Mouse (Mus musculus): ENCODE measurements around the gene Pdss2.
A peak's percentile ranks its signal among the peaks of the same experiment; 100 is the strongest.

Pdss2 gene

DNA sequence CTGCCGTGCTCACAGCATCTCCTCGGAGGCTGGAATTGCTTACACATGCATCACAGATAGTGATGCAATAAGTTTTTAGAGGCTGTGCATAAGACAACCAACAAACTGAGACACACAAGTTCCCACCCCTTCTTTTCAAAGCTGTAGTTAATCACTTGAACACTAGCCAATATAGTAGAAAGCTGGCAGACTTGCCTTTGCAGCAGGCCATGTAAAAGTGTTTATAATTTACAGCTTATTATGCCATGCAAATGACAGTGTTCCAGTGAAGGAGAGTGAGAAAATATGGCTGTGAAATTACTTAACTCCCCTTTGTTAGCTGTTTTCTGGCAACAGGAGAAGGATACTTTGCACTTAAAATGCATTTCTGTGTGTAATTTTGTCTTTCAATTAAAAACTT lies 90.9 kb downstream of the Pdss2 start:
- no peak for DNase-seq (ENCODE audit: low spot score)

DNA sequence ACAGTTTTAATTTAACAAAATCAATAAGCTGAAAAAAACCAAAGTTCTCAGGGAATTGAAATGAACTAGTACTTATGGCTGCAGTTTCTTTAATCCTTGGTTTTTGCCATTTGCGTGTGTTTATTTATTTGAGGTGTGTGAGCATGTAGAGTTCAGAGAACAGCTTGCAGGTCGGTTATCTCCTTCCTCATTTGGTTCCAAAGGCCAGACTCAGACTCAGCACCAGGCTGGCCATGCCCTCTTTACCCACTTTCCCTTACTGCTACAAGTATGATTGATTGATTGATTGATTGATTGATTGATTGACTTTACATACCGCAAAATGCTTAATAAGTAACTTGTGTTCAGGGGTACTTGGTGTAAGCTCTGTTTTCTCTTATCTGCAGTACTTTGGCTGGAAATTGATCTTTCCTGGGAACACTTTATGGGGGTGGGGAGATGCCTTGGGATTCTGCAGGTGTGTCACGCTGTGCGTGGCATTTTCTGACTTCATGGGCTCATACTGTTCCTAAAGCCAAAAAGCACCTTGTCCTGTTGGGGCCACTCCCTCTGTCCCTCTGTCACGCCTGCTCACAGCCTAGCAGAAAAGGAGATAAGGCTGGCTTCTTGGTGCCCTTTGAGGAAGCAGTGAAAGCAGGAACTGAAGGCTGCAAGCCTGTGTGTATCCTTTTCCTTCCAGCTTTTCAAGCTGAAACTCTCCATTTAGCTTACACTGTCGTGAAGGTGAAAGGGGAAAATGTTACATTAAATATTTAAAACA lies 91.6 kb downstream of the Pdss2 start:
- no peak for DNase-seq (ENCODE audit: low spot score)

DNA sequence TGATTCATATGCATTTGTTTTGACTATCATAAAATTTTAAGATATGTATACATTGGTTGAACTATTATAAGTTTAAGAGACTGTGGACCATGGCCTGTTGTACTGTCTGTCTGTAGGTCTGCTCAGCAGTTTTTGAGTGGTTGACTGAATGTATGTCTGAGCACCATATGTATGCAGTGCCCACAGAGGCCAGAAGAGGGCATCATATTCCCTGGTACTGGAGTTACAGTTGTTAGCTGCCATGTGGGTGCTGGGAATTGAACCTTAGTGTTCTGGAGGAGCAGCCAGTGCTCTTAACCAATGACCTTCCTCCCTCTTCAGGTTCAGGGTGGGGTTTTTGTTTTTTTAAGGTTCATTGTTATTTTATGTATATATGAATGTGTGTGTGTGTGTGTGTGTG lies 93.9 kb downstream of the Pdss2 start:
- no peak for DNase-seq (ENCODE audit: low spot score)

DNA sequence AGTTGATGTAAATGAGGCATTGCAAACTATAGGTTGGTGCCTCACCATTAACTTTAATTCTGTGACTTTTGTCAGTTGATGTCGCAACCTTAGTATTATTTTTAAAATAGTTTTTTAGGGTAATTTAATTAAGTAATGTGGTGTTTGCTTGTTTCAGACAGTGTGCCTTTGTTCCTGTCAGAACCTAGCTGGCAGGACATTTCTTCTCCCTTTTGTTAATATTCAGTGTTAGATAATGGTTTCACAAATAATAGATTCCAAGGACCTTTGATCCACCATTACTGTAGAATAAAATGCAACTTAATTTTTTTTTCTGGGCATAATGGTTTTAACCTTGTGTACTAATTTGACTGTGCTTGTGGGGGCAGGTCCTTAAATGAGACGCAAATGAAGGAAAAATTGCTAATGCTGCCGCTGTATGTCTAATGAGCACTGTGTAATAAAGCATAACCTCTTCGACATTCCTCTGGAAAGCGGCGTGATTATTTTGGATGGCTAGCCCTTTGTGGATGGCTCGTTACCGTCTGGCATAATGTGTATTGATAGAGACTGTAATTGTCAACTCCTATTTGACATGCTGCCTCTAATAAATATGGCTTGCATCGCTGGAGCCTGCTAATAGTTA lies 96.2 kb downstream of the Pdss2 start:
- no peak for DNase-seq (ENCODE audit: low spot score)

DNA sequence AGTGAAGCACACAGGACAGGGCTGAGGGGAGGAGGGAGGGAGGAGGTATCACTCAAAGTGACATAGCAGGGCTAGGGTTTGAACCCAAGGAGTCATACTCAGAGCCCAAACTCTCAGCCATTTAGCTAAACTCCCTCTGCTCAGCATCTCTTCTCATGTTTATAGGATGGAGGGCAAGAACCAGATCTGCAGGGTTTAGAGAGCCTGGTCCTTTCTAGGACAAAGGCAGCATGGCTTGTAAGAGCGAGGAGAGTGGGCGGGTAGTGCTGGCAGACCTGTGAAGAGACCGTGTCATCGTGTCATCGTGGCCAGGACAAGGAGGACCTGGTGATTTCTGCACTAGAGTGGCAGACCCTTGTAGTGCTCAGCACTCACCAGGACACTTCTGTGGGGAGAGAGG lies 99.7 kb downstream of the Pdss2 start:
- no peak for DNase-seq (ENCODE audit: low spot score)

DNA sequence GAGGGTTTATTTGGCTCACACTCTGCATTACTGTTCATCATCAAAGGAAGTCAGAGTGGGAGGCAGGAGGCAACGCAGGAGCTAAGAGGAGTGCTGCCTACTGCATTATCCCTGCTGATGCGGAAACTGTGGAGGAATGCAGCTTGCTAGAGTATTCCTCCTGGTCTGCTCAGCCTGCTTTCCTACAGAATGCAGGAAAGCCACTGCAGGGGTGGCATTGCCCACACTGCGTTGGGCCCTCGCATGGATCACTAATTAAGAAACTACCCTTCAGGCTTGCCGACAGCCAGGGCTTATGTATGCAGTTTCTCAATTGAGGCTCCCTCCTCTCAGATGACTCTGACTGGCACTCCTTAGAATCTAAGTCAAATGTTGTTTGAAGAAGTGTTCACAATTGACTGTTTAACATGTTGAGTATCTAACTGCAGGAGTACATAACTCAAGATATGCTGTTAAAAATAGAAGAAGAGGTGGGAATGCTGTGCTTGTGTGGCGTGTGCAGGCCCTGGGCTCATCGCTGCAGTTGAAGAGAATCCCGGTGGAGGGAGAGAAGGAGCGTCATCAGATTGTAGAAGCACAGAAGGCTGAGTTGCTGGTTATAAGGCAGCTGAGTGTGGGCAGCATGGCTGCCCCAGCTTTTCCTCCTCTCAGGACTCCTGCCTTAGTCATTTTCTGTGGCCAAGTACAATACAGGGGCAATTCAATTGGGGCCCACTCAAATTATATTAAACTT lies 101.3 kb downstream of the Pdss2 start:
- DNase-seq (ENCODE audit: low spot score), result no peak

DNA sequence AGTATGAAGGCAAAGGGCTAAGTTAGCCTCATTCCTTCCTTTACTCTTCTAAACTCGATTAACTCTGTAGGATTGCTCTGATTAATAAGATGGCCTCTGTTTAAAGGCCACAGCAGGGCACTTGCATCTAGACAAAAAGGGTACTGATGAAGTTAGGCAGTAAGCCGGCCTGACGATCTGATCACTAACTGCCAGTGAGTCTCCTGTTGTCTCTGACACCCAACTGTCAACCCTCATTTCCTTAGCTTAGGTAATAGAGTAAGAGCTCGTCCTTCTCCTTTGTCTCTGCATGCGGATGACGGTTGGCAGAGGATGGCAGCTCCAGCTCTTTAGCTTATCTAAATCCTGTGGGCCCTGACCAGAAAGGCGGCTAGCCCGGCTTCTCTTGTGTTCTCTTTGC lies 102.1 kb downstream of the Pdss2 start:
- DNase-seq (ENCODE audit: low spot score), result no peak

DNA sequence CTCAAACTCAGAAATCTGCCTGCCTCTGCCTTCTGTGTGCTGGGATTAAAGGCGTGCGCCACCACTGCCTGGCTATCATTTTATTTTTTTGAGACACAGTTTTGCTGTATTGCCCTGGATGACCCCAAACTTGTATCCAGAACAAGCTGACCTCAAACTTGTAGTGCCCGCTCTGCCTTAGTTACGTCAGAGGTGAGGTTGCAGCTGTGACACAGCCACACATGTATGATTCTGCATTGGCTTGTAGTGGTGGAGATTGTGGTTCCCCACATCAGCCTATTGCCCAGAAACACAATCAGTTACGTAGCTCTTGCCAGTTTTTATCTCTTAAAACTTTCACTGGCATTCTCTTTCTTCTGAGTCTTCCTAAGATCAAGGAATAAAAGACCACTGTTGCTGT lies 108.5 kb downstream of the Pdss2 start:
- no peak for DNase-seq (ENCODE audit: low spot score)

DNA sequence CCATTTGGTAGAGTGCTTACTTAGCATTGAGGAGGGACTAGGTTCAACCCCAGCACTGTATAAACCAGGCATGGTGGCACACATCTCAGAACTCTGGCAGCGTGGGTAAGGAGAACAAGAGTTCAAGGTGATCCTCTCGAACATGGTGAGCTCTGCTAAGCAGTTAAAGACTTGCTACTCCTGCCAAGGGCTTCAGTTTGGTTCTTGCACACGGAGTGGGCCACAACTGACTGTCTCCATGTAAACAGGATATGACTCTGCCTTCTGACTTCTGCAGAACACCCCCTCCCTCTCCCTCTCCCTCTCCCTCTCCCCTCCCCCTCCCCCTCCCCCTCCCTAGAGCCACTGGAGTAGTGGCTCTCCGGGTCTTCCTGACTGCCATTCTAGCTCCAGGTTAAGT lies 109.4 kb downstream of the Pdss2 start:
- DNase-seq (ENCODE audit: low spot score), result no peak

DNA sequence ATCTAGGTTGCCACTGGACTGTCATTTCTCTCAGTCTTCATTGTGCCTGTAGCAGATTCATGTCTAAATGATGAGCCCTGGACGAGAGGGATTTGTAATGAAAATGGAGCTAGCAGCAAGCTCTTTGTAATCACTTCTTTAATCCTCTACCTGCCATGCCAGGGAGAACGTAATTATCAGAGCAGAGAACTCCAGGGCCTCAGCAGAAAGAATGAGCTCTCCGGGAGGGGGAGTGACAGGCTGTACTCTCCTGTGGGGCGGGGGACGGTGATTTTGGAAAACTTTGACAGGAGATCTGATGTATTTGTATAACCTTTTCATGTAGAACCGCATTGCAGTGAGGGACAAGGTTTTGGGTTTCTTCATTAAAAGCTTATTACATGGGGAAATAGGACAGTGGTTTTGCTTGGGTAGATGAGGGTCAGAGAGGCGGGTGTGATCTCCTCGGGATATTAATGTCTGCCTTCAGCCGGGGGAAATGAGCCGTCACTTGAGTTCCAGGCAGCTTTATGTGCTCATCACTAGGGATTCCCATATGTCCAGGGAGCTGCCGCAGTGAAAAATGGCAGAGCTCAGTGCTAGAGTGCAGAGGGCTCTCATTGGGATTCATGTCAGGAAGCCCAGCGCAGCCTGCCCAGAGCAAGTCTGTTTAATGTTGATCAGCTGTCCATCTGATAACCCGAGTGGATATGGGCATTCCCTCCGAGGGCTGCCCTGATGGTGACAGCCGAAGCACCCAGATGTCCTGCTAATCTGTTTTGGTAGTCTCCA lies 110.8 kb downstream of the Pdss2 start:
- peak; percentile 53 for DNase-seq (ENCODE audit: low spot score)

DNA sequence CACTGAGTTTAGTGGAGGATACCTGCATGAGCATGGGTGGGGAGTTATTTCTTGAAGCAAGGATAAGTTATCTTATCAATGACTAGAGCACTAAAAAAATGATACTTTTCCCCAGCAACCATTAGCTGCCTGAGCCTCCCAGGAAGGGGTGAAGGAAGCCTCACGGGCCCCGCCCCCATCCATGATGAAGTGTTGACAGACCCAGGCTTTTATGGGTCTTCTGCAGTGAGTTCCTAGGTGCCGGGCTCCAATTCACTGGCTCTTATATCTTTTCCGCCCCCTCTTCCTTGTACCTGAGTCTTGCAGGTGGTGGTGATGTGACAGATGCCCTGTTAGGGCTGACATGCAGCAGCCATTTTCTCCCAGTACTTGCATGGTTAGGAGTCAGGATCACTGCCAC lies 114.6 kb downstream of the Pdss2 start:
- no peak for DNase-seq (ENCODE audit: low spot score)

DNA sequence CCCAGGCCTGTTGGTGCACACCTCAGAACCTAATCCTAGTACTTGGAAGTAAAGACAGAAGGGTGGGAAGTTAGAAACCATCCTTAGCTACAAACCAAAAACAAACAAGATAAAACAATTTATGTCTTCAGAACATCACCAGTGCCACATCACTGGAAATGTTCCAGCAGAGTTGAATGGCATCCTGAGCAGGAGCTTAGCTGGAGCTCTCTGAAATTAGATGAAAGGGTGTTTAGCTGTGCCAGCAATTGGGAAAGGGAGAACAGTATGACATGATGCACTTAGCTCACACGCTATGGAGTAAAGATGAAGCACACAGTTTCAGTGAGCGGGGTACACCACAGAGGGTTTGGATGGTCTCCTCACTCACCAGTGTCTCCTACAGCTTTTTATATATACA lies 115.8 kb downstream of the Pdss2 start:
- DNase-seq (ENCODE audit: low spot score), result no peak

DNA sequence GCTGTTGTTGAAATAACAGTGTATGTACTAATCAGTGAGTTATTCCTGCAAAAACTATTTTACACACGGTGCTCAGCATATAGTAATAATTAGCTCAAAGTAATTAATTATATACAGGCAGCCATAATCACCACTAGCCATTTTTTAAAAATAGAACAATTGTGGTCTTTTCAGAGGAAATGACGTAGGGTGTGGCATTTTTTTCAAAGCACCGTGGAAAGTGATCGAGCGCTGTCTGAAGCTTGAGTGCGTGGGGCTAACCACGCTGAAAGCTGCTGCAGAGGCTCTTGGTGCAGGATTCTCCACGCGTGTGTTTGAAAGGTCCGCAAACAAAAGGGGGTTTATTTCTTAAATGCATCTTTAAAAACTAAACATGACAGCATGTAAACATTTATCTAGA lies 118.5 kb downstream of the Pdss2 start:
- no peak for DNase-seq (ENCODE audit: low spot score)

DNA sequence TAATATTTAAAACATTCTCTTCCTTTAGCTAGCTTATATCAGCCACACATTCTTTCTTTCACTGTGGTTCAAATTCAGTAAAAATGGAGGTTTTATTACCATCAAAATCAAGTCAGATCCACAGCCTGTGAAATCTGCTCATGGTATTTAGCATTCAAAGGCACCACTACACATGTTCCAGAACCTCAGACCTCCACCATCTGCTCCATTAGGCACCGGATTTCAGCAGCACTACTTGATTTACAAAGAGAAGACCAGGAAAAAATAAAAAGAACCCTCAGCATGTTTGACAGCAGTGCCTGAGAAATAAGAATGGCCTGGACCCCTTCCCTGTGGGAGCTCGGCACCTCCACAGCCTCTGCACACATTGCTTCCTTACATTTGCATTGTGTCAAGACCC lies 128.4 kb downstream of the Pdss2 start:
- DNase-seq (ENCODE audit: low spot score), result no peak

DNA sequence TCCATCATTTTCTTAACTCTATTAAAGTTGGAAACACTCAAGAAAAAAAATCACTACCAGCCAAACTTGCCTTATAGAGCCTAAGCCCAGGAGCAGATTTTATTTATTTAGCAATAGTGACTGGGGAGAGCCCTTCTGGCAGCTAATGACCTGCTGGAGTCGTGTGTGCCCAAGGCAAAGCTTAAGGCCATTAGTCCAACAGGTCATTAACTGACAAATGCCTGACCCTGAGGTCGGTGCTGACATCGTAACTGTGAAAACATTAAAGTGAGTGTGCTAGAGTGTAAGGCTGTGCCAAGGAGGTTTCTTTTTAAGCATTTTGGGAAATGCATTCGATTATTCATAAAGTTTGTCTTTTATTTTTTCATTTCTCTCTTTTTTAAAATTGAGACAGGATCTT lies 136.6 kb downstream of the Pdss2 start:
- peak; percentile 49 for DNase-seq (ENCODE audit: low spot score)

DNA sequence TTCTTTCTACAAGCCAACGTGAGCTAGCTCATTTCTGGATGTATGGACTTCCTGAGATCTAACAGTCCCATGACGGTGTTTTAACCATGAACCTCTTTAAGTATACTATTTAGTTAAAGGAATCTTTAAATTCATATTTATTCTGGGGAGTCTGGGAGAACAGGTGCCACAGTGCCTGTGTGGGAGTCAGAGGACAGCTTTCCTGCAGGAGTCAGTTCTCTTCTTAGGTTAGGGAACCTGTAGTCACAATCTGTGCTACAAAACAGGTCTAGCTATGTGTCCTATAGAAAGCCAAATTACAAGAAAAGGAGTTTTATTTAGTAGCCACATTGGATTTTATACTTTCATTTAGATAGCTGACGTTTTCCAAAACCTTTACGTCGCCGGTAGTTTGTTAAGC lies 141.7 kb downstream of the Pdss2 start:
- no peak for DNase-seq (ENCODE audit: low spot score)

DNA sequence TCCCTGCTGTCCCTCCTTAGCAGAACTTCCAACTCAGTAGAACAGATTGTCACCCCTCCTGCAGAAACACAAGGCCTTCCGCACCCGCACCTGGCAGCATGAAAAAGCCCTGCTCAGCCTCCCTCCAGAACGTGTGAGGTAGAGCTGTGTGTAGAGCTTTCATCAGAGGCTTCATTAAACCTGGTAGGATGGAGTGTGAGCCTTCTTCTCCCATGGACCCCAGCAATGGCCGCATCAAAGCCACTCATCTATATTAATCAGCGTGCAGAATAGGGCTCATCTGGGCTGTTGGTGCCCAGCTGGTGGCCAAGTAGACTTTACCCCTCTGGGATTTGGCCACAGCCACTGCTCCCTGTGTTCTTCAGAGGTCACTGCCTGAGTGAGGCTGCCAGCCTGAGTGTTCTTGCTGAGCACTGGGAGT lies 142.2 kb downstream of the Pdss2 start:
- DNase-seq (ENCODE audit: low spot score), result no peak

DNA sequence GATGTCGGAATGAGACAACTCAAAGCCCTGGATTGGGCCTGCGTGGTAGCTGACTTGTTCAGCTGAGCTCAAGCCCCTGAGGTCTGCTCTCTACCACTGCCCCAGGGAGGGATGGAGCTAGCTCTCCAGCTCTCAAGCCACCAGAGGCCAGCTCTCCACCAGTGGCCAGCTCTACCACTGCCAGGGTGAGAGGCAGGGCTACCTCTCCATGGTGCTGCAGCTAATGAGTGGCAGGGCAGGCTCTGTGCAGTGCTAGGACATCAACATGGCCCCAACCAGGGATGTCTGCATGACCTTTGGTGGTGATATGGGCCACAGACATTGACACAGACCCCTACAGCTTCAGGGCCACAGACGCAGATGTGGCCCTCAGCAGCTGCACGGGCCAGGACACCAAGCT lies 144.6 kb downstream of the Pdss2 start:
- no peak for DNase-seq (ENCODE audit: low spot score)

DNA sequence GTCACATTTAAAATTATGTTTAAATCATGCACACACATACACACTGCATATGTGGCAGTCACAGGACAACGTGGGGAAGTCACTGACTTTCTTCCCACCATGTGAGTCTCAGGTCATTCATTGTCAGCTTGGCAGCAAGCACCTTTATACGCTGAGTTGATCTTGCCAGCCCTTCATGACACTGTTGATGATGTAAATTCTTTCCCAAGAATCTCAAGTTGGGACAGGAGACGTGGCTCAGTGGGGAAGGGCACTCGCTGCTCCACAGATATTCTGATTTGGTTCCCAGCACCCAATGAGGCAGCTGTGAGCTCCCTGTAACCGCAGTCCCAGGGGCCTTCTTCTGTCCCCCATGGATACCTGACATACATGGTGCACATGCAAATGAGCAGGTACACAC lies 147.3 kb downstream of the Pdss2 start:
- no peak for DNase-seq (ENCODE audit: low spot score)

DNA sequence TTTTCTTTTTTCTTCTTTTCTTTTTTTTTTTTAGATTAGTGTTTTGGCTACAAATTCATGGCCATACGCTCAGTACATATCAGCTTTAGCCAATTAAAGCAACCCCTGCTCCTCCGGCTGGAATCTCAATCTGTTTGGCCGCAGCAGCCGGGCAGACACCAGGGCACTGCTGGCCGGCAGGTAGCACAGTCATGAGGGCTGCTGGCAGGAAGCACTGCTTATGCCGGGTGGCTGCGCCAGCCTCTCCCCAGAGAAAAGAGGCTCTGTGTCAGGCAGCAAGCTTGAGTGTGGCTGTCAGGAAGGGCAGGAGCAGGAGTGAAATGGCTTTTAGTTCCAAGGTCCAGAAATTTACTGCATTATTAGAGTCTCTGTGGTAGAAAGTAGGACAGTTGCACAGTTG lies 151.0 kb downstream of the Pdss2 start:
- DNase-seq (ENCODE audit: low spot score), result no peak

DNA sequence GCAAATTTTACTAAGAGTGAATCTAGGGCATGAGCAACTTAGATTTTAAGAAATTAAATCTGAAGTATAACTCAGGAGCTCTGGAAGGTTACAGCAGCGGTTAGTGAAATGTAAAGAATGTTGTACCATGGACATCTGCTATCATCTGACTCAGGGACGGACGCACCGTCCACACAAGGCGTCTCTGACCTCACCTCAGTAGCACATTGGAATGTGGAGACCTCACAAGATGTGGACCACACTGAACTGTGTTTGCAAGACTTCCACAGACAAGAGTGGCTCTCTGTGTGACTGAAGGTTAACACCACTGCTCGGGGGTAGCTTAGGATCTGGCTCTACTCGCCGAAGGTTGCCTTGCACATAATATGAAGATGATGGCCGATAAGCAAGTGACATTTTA lies 151.7 kb downstream of the Pdss2 start:
- no peak for DNase-seq (ENCODE audit: low spot score)

DNA sequence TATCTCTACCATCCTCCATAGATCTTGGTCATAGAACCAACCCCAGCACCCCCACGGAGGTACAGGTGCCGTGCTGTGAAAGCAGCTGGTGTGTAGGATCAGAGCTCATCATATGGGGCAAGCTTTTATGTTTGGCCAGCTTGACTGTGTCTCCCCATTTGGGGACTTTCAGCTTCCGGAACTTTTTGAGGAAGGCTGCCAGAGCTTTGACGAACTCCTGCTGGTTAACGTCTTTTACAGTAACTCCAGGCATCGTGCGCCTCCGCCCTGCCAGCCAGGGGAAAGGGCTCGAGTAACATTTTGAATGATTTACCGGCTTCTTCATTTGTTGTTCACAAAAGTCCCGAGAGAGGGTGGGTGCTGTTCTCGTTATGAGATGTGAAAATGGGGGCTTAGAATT lies 152.4 kb downstream of the Pdss2 start:
- no peak for DNase-seq (ENCODE audit: low spot score)

DNA sequence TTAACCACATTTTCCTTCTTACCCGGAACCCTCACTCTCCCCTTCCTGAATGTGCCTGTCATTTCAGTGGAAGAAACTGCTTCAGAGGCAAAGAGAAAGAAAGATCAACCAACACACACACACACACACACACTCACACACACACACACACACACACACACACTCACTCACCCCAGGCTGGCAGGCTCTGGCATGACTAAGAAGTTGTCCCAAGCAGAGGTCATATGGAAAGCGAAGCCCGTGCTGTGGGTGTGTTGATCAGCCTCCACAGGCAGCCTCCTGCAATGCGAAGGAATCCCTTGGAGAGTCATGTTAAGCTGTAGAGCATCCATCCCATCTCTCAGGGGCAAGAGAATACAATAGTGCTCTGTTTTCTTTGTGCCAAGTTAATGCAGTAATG lies 154.0 kb downstream of the Pdss2 start:
- no peak for DNase-seq (ENCODE audit: low spot score)
